Mouse (Mus musculus) layer of hippocampus, adult 8-10 months (tissue): ENCODE data around the gene Pex14. TPM values are rescaled to one million over a fixed set of nuclear protein-coding genes. Genes with fewer than 3 reads are reported as not detected.

ENCODE experiments used
- DNase-seq, 2 experiments: peaks; one replicate each; pipeline ENCODE4 v3.0.0; 2022; ENCODE audit warnings: low spot score in 2 of 2
- total RNA-seq, 4 experiments: library from RNA; stranded (reverse); gene quantifications; 2 replicates each; pipeline ENCODE4 v1.2.4; 2022

Pex14 gene
- total RNA-seq, 4 experiments from 2014 or later, result 44.2 to 48.7 (median 46.2) TPM

GRCm38 (mm10) chr4:148952328-148953222, 147.1 kb downstream of the Pex14 start:
- no peak for DNase-seq

GRCm38 (mm10) chr4:148951821-148952291, 147.8 kb downstream of the Pex14 start:
- peak in 1 of 2 experiments; percentile 26 for DNase-seq

- DNase-seq, result peak; percentile 50 to 73
Measured at GRCm38 (mm10) chr4:148950932-148951650, 148.6 kb downstream of the Pex14 start.

- DNase-seq, result no peak
Measured at GRCm38 (mm10) chr4:148950487-148950886, 149.2 kb downstream of the Pex14 start.

GRCm38 (mm10) chr4:148947833-148948388, 151.8 kb downstream of the Pex14 start:
- no peak for DNase-seq

GRCm38 (mm10) chr4:148946071-148946470, 153.6 kb downstream of the Pex14 start:
- DNase-seq, result no peak

GRCm38 (mm10) chr4:148945476-148945881, 154.2 kb downstream of the Pex14 start:
- peak in 1 of 2 experiments; percentile 51 for DNase-seq

- DNase-seq, result no peak
Measured at GRCm38 (mm10) chr4:148943099-148943498, 156.6 kb downstream of the Pex14 start.

GRCm38 (mm10) chr4:148941321-148941720, 158.4 kb downstream of the Pex14 start:
- no peak for DNase-seq

- DNase-seq, result no peak
Measured at GRCm38 (mm10) chr4:148940674-148941211, 158.9 kb downstream of the Pex14 start.

GRCm38 (mm10) chr4:148938546-148938945, 161.1 kb downstream of the Pex14 start:
- no peak for DNase-seq

- DNase-seq, result no peak
Measured at GRCm38 (mm10) chr4:148936727-148937126, 162.9 kb downstream of the Pex14 start.

- no peak for DNase-seq
Measured at GRCm38 (mm10) chr4:148936111-148936510, 163.6 kb downstream of the Pex14 start.

GRCm38 (mm10) chr4:148935211-148935610, 164.5 kb downstream of the Pex14 start:
- DNase-seq, result peak; percentile 51 to 56

GRCm38 (mm10) chr4:148933109-148933508, 166.6 kb downstream of the Pex14 start:
- no peak for DNase-seq

GRCm38 (mm10) chr4:148930721-148931229, 168.9 kb downstream of the Pex14 start:
- no peak for DNase-seq

- DNase-seq, result no peak
Measured at GRCm38 (mm10) chr4:148928876-148929275, 170.8 kb downstream of the Pex14 start.

GRCm38 (mm10) chr4:148928316-148928715, 171.4 kb downstream of the Pex14 start:
- no peak for DNase-seq

- DNase-seq, result no peak
Measured at GRCm38 (mm10) chr4:148926459-148926858, 173.2 kb downstream of the Pex14 start.

GRCm38 (mm10) chr4:148925589-148926359, 173.9 kb downstream of the Pex14 start:
- DNase-seq, result no peak

GRCm38 (mm10) chr4:148923976-148924375, 175.7 kb downstream of the Pex14 start:
- no peak for DNase-seq
